Mouse (Mus musculus) olfactory bulb, adult 2 months (tissue): ENCODE data around the gene Ssbp2.

ENCODE experiments used
- CTCF ChIP-seq: fragments of 200-500 bp; IDR thresholded peaks from 2 replicates; pipeline ENCODE4 v1.5.1; 2012; ENCODE audit warnings: low read depth, mild to moderate bottlenecking, low read length, moderate library complexity; ENCODE audit not compliant: insufficient read depth
- POLR2A ChIP-seq: fragments of 200-500 bp; IDR thresholded peaks from 2 replicates; pipeline ENCODE4 v1.6.1; 2012; ENCODE audit warnings: mild to moderate bottlenecking, low read depth, low read length, moderate library complexity; ENCODE audit not compliant: insufficient read depth

GRCm38 (mm10) chr13:91446728-91447127 lies 13.4 kb upstream of the Ssbp2 start:
- TF ChIP-seq CTCF (no peak), POLR2A (no peak)
